Mouse (Mus musculus) testis, adult 2 months (tissue): ENCODE results near the gene Dlg5. TPM values are rescaled to one million over a fixed set of nuclear protein-coding genes. Genes with fewer than 3 reads are reported as not detected.

ENCODE experiments used
- H3K27ac ChIP-seq: fragments of 200-500 bp; 2 replicates; pipeline ENCODE4 v1.5.1; 2012; ENCODE audit warnings: low read depth, low read length; ENCODE audit not compliant: control insufficient read depth, insufficient read depth
- H3K27me3 ChIP-seq: fragments of 200-500 bp; 2 replicates; pipeline ENCODE4 v1.6.1; 2012; ENCODE audit warnings: mild to moderate bottlenecking, low read length, moderate library complexity; ENCODE audit not compliant: control insufficient read depth, insufficient read depth
- H3K36me3 ChIP-seq: fragments of 200-500 bp; 2 replicates; pipeline ENCODE4 v1.6.1; 2012; ENCODE audit warnings: mild to moderate bottlenecking, low read length; ENCODE audit not compliant: control insufficient read depth, insufficient read depth
- H3K4me1 ChIP-seq: fragments of 200-500 bp; 2 replicates; pipeline ENCODE4 v1.6.1; 2012; ENCODE audit warnings: low read length; ENCODE audit not compliant: control insufficient read depth, insufficient read depth
- H3K4me3 ChIP-seq: fragments of 200-500 bp; 2 replicates; pipeline ENCODE4 v1.5.1; 2012; ENCODE audit warnings: low read depth, mild to moderate bottlenecking, low read length, moderate library complexity, mixed read lengths; ENCODE audit not compliant: control insufficient read depth
- CTCF ChIP-seq: fragments of 200-500 bp; IDR thresholded peaks from 2 replicates; pipeline ENCODE4 v1.5.1; 2012; ENCODE audit warnings: low read depth, mild to moderate bottlenecking, inconsistent platforms, low read length, moderate library complexity; ENCODE audit not compliant: control insufficient read depth, insufficient read depth, insufficient replicate concordance
- POLR2A ChIP-seq: fragments of 200-500 bp; IDR thresholded peaks from 2 replicates; pipeline ENCODE4 v1.6.1; 2012; ENCODE audit warnings: low read depth, mild to moderate bottlenecking, inconsistent platforms, low read length, moderate library complexity; ENCODE audit not compliant: control insufficient read depth
- polyA plus RNA-seq: library from polyadenylated mRNA; depleted of rRNA; stranded (reverse); fragments of >200 nt; gene quantifications from 2 replicates; pipeline ENCODE4 v1.2.3, GENCODE M21; 2012

The Dlg5 gene
- polyA plus RNA-seq, 1 experiment, result 3.4 TPM

DNA sequence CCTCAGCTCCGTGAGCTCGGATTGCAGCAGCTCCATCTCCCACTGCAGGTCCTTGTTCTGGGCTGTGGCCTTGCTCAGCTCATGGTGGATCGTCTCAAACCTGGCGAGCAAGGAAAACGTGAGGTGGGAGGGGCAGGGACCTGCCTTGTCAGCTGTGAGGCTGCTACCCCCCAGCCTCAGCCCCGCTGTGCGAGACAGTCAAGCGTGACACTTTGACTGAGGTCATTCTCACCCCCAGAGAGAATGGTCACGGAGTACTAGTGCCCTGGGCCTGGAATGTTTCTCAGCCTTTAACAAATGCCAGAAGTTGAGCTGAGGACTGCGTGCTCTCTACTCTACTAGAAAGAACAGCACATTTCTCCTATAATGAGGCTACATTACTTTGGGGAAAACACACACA lies 69.1 kb downstream of the Dlg5 start:
- H3K27me3 ChIP-seq, result no peaks in the 10 kb centered on the region
- H3K4me1 ChIP-seq, result no peaks in the 10 kb centered on the region
- no peak overlapping the region for H3K27ac ChIP-seq
- TF ChIP-seq POLR2A, result no peak
- no peak for TF ChIP-seq CTCF
- no peaks in the 10 kb centered on the region for H3K36me3 ChIP-seq
- no peak overlapping the region for H3K4me3 ChIP-seq

DNA sequence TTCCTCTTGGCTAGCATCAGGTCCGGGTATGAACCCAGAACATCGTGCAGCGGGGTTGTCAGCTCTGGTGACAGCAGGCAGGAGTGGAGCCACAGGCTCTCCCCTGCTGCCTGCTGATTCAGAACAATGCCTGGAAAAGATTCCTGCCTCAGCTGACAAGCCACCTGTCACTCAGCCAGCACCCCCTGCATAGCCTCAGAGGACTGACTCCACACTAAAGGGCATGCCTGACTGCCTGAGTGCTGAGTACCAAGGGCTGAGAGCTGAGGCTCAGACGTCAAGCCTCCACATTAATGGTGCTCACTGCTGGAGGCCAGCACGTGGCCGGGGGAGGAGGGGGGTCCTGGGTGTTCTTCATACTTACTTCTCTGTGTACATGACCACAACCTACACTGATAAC lies 72.4 kb downstream of the Dlg5 start:
- no peak for TF ChIP-seq CTCF
- no peak for TF ChIP-seq POLR2A
- no peaks in the 10 kb centered on the region for H3K36me3 ChIP-seq
- H3K27me3 ChIP-seq, result no peaks in the 10 kb centered on the region
- no peaks in the 10 kb centered on the region for H3K4me1 ChIP-seq
- H3K4me3 ChIP-seq, result no peak overlapping the region
- no peak overlapping the region for H3K27ac ChIP-seq

- H3K27me3 ChIP-seq, result no peaks in the 10 kb centered on the region
- H3K4me1 ChIP-seq, result no peaks in the 10 kb centered on the region
- H3K4me3 ChIP-seq, result no peak overlapping the region
- no peaks in the 10 kb centered on the region for H3K36me3 ChIP-seq
- no peak overlapping the region for H3K27ac ChIP-seq
- TF ChIP-seq CTCF (no peak), POLR2A (no peak)
These were observed 73.9 kb downstream of the Dlg5 start for GRCm38 (mm10) chr14:24171639-24172311.

DNA sequence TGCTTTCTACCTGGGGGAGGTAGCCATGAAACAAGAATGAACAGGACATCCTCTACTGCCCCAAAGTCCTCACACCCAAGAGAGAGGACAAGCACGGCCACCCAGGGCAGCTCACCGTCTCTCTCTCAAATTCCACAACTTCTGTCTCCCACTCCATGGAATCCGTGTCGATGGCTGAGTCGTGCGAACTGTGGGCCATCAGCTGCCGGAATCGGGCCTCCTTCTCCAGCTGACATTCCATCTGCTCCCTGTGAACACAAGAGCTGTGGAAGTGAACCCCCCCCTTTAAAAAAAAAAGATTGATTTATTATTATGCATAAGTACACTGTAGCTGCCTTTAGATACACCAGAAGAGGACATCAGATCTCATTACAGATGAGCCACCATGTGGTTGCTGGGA lies 79.7 kb downstream of the Dlg5 start:
- Histone ChIP-seq H3K36me3 (no peaks in the 10 kb centered on the region), H3K27ac (no peak overlapping the region), H3K4me1 (no peaks in the 10 kb centered on the region), H3K27me3 (no peaks in the 10 kb centered on the region), H3K4me3 (no peak overlapping the region)
- TF ChIP-seq POLR2A, result no peak
- TF ChIP-seq CTCF, result no peak

DNA sequence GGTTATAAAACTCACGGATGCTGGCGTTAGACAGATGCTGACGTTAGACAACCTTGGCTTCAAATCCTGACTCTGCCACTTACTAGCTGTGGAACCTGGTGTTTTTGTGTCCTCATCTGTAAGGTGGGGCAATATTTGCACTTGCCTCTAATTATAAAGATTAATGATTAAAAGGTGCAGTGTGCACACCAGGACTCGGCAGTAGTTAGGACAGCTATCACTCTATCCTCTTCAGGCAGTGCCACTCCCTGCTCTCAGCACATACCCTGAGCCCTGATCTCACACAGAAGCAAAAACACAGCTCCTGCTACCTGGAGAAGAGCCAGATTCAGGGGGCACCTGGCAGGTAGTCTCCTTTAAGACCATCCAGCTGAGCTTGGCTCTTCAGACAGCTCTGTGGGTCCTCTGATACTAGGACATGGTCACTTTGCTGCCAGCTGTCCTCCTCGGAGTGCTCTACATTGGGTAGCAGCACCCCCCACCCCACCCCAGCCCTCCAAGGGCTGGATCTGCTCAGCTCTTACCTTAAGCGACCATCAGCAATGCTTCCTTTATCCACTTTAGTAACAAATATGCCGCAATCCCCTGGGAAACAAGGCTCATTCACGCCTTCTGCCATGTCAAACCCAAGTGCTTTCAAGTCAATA lies 80.9 kb downstream of the Dlg5 start:
- Histone ChIP-seq H3K27me3 (no peaks in the 10 kb centered on the region), H3K4me3 (no peak overlapping the region), H3K4me1 (no peaks in the 10 kb centered on the region), H3K36me3 (no peaks in the 10 kb centered on the region), H3K27ac (no peak overlapping the region)
- TF ChIP-seq CTCF (no peak), POLR2A (no peak)

DNA sequence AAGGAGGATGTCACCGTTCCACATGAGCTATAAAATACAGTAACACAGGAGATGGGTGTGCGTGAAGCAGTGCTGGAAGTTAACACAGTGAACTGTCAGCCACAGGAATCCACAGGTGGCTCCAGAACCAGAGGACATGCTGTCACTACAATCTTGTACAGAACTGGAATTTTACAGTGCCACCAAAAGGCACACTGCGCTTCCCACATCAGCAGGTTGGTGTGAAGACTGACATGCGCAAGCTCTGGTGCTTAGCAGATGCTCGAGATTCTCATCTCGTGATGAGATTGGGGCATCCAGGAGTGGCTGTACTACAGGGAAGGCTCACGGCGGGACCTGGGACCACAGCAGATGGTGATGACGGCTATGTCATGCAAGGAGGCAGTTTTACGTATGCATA lies 82.9 kb downstream of the Dlg5 start:
- no peaks in the 10 kb centered on the region for H3K27me3 ChIP-seq
- H3K4me1 ChIP-seq, result no peaks in the 10 kb centered on the region
- H3K36me3 ChIP-seq, result no peaks in the 10 kb centered on the region
- H3K27ac ChIP-seq, result no peak overlapping the region
- TF ChIP-seq CTCF (no peak), POLR2A (no peak)
- H3K4me3 ChIP-seq, result no peak overlapping the region

GRCm38 (mm10) chr14:24148892-24149291 lies 96.8 kb downstream of the Dlg5 start:
- Histone ChIP-seq H3K36me3 (no peaks in the 10 kb centered on the region), H3K4me1 (peaks cover 5% of the 10 kb centered on the region; the same call in 1 of the 2 replicates), H3K27ac (no peak overlapping the region), H3K4me3 (no peak overlapping the region), H3K27me3 (no peaks in the 10 kb centered on the region)
- TF ChIP-seq POLR2A, result no peak
- no peak for TF ChIP-seq CTCF

GRCm38 (mm10) chr14:24144821-24145220 lies 100.9 kb downstream of the Dlg5 start:
- Histone ChIP-seq H3K36me3 (no peaks in the 10 kb centered on the region), H3K4me3 (no peak overlapping the region), H3K27ac (no peak overlapping the region), H3K4me1 (peaks cover 5% of the 10 kb centered on the region; the same call in 1 of the 2 replicates), H3K27me3 (no peaks in the 10 kb centered on the region)
- no peak for TF ChIP-seq CTCF
- TF ChIP-seq POLR2A, result no peak
